Mouse (Mus musculus) C2C12 (cell line): ENCODE data around the gene Socs2. TPM values are rescaled to one million over a fixed set of nuclear protein-coding genes. Genes with fewer than 3 reads are reported as not detected.

Source experiments
- H3K27me3 ChIP-seq: one replicate; pipeline ENCODE4 v1.6.1; 2011; ENCODE audit not compliant: control insufficient read depth, insufficient read depth, insufficient read length
- H3K36me3 ChIP-seq: one replicate; pipeline ENCODE4 v1.6.1; 2011; ENCODE audit not compliant: control insufficient read depth, insufficient read depth
- H3K4me3 ChIP-seq: one replicate; pipeline ENCODE4 v1.5.1; 2011; ENCODE audit warnings: mild to moderate bottlenecking, control low read depth; ENCODE audit not compliant: poor library complexity, insufficient read depth, severe bottlenecking
- H3K79me2 ChIP-seq: one replicate; pipeline ENCODE4 v1.6.1; 2011; ENCODE audit not compliant: control insufficient read depth, insufficient read depth
- H3K79me3 ChIP-seq: one replicate; pipeline ENCODE4 v1.6.1; 2011; ENCODE audit warnings: low read depth, control low read depth
- H3ac ChIP-seq: one replicate; pipeline ENCODE3; 2011; ENCODE audit warnings: low read depth; ENCODE audit not compliant: control insufficient read depth, insufficient read length
- CEBPB ChIP-seq: IDR thresholded peaks from one replicate; pipeline ENCODE4 v1.6.1; 2011; ENCODE audit warnings: low read depth, mild to moderate bottlenecking, control low read depth, moderate library complexity
- CTCF ChIP-seq: IDR thresholded peaks from one replicate; pipeline ENCODE4 v1.5.1; 2011; ENCODE audit not compliant: control insufficient read depth, insufficient read depth, insufficient read length
- FOSL1 ChIP-seq: IDR thresholded peaks from one replicate; pipeline ENCODE4 v1.8.0; 2011; ENCODE audit warnings: mild to moderate bottlenecking, low read length; ENCODE audit not compliant: poor library complexity, insufficient read depth, severe bottlenecking
- MAX ChIP-seq: IDR thresholded peaks from one replicate; pipeline ENCODE4 v1.6.1; 2011; ENCODE audit warnings: mild to moderate bottlenecking, control low read depth
- MYOD1 ChIP-seq: IDR thresholded peaks from one replicate; pipeline ENCODE4 v1.6.1; 2011; ENCODE audit warnings: low read depth; ENCODE audit not compliant: control insufficient read depth, insufficient read length
- MYOG ChIP-seq: IDR thresholded peaks from one replicate; pipeline ENCODE4 v1.6.1; 2011; ENCODE audit not compliant: control insufficient read depth, insufficient read length; ENCODE audit errors: extremely low read depth
- USF1 ChIP-seq: IDR thresholded peaks from one replicate; pipeline ENCODE4 v1.6.1; 2011; ENCODE audit warnings: low read depth, mild to moderate bottlenecking, control low read depth, moderate library complexity
- polyA plus RNA-seq: library from polyadenylated mRNA; unstranded; fragments of >200 nt; fragmentation: generic; extraction: Trizol; gene quantifications from one replicate; pipeline ENCODE4 v1.2.1, GENCODE M21; 2012; ENCODE audit warnings: missing spikeins

The Socs2 gene
- polyA plus RNA-seq, 1 experiment = 21.6 TPM

DNA sequence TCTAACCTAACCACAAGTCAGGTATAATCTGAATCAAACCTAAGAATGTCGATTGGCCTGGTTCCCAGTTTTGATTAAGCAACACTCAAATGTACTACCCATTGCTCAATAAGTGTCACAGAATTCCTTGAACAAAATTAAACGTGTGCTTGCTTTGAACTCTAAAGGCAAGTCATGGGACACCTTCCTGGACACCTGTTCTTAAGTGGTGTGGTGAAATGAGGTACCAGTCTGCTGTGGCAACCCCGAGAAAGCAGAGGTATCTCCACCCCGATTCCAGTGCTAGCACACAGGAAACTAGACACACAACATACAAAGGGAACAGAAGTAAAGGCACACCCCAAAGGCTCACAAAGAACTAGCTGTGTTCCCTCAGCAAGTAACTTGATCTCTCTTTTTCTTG is 31.2 kb downstream of the Socs2 start:
- Histone ChIP-seq H3K36me3 (no peaks in the 10 kb centered on the region), H3K79me3 (no peaks in the 10 kb centered on the region), H3K4me3 (no peak overlapping the region), H3K27me3 (no peaks in the 10 kb centered on the region), H3K79me2 (no peaks in the 10 kb centered on the region), H3ac (no peak overlapping the region)
- TF ChIP-seq MAX = no peak
- TF ChIP-seq CEBPB = peak; percentile 66

DNA sequence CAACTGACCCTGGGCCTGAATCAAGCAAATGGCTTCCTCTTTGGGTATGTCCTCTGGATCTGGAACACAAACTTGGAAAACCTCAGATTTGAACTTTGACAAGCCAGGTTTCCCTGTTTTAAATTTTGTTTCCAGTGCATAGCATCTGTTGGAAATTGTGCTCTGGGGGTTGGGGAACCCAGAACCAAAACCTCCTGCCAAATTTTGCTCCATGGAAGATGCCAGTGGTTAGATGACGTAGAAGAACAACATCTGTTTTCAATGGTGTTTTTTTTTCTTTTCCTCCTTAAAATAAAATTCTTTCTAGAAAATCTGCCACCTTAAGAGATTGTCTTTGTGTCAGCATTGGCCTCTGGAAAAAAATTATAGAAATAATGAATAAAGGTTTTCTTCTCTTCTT is 31.9 kb downstream of the Socs2 start:
- Histone ChIP-seq H3K36me3 (no peaks in the 10 kb centered on the region), H3ac (no peak overlapping the region), H3K79me3 (no peaks in the 10 kb centered on the region), H3K4me3 (no peak overlapping the region), H3K27me3 (no peaks in the 10 kb centered on the region), H3K79me2 (no peaks in the 10 kb centered on the region)
- no peak for TF ChIP-seq CTCF
- TF ChIP-seq MYOG = no peak
- TF ChIP-seq MAX = no peak
- TF ChIP-seq FOSL1 = no peak

DNA sequence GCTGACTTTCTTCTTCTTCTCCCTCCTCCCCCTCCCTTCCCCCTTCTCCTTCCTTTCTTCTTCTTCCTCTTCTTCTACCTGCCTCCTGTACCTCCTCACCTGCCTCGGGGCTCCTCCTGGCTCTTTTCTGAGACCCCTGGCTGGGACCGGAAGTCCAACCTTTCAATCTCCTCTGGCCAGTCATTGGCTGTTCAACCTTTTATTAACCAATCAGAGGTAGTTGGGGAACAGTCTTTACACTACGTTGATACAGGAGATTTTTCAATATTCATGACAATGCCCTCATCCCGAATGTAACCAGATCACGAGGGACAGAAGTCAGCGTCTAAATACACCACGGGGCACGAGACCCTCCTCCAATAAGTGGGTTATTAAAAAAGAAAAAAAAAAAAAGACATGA is 32.5 kb downstream of the Socs2 start:
- Histone ChIP-seq H3K36me3 (no peaks in the 10 kb centered on the region), H3K27me3 (no peaks in the 10 kb centered on the region), H3K79me2 (no peaks in the 10 kb centered on the region), H3K4me3 (no peak overlapping the region), H3ac (no peak overlapping the region), H3K79me3 (no peaks in the 10 kb centered on the region)
- TF ChIP-seq USF1 (no peak), MAX (no peak), MYOG (no peak), FOSL1 (no peak), CEBPB (no peak), MYOD1 (no peak), CTCF (no peak)

DNA sequence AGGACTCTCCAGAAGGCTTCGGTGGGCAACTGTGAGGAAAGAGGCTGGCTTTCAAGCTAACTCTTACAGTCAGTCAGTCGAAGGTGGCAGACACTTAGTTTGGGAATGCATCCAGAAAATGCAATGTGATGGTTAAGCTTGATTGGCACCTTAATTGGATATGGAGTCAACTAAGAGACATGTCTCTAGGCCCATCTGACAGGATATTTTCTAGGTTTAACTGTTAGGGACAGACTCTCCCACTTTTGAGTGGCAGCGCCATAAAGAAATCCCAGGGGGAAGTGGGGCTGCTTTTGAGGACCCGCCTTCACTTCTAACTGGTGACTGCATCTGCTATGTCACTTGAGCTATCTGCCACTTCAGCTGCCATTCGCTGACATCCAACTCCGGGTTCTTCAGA is 43.6 kb downstream of the Socs2 start:
- TF ChIP-seq FOSL1 (no peak), CTCF (no peak), MYOG (no peak), USF1 (no peak), CEBPB (no peak)
- H3ac ChIP-seq = no peak overlapping the region
- H3K4me3 ChIP-seq = no peak overlapping the region
- no peaks in the 10 kb centered on the region for H3K79me3 ChIP-seq
- no peaks in the 10 kb centered on the region for H3K79me2 ChIP-seq
- H3K27me3 ChIP-seq = no peaks in the 10 kb centered on the region
- H3K36me3 ChIP-seq = no peaks in the 10 kb centered on the region

DNA sequence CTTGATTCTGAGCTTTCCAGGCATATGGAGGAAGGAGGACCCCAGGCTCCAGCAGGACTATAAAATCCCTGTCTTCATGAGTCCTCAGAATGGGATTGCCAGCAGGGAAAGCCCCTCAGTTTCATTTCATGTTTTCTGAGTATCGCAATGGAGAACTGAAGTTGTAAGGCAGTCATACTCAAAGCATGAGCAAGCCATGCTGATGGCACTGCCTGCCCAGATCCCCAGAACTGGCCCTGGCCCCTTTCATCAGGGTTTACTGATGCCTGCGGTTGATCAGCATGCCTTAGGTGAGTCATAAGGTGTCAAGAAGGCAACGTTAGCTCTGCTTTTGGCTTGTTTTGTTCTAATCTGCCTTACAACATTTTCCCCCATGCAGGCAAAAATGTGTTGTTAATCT is 45.0 kb downstream of the Socs2 start:
- Histone ChIP-seq H3K79me2 (no peaks in the 10 kb centered on the region), H3K36me3 (no peaks in the 10 kb centered on the region), H3K27me3 (no peaks in the 10 kb centered on the region), H3ac (no peak overlapping the region), H3K79me3 (no peaks in the 10 kb centered on the region), H3K4me3 (no peak overlapping the region)
- no peak for TF ChIP-seq CTCF
- no peak for TF ChIP-seq MAX
- no peak for TF ChIP-seq USF1
- no peak for TF ChIP-seq MYOD1
- TF ChIP-seq FOSL1 = no peak
- TF ChIP-seq MYOG = no peak
- no peak for TF ChIP-seq CEBPB

DNA sequence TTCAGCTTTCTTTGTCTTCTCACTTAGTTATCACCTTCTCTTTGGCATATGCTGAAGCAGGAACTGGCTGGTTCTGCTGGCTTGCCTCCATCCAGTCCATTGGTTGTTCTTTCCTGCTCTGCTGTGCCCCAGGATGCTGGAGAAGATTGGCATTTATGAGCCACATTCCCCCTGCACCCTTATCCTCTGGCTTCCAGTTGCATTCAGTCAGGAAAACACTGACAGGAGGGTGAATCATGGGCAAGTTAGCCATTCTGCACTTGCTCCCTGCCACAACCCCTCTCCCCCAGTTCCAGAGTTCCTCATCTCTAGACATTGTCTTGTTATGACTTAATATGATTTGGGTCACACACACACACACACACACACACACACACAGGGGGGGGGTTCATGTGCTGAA is 47.8 kb downstream of the Socs2 start:
- no peaks in the 10 kb centered on the region for H3K79me3 ChIP-seq
- no peaks in the 10 kb centered on the region for H3K79me2 ChIP-seq
- TF ChIP-seq MYOG = no peak
- no peak for TF ChIP-seq USF1
- no peak for TF ChIP-seq FOSL1
- no peak for TF ChIP-seq MAX
- no peak for TF ChIP-seq CTCF
- TF ChIP-seq CEBPB = no peak
- TF ChIP-seq MYOD1 = no peak
- no peak overlapping the region for H3ac ChIP-seq
- H3K27me3 ChIP-seq = no peaks in the 10 kb centered on the region
- no peak overlapping the region for H3K4me3 ChIP-seq
- no peaks in the 10 kb centered on the region for H3K36me3 ChIP-seq
